Mouse (Mus musculus): ENCODE measurements around the gene Mgat4d.

DNA sequence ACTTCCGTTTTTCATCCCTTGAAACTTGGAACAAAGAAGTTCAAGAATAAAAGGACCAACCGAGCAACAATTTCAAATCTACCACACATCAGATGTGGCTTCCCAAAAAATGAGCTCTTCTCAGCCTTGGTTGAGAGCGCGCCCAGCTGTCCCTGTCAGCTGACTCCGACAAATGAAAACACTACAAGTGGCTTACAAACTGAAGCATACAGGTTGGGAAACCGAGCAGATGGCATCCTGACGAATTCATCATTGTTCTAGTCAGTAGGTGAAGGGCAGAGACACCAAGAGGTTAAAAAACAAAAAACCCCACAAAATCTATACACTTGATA is 16.7 kb upstream of the Mgat4d start:
- TF ChIP-seq CTCF (IDR thresholded peaks at IDR 0.05; ENCODE audit: extremely low read depth, insufficient read depth, insufficient read length, insufficient replicate concordance) (no peak), POLR2A (IDR thresholded peaks at IDR 0.05; ENCODE audit: low read depth, low read length) (no peak)

All from spleen, adult 2 months (tissue).